Mouse (Mus musculus) limb, embryonic 12.5 days (tissue): Measurements from ENCODE around the gene Ppp1r3c. TPM values are rescaled to one million over a fixed set of nuclear protein-coding genes. Genes with fewer than 3 reads are reported as not detected.
A peak's percentile ranks its signal among the peaks of the same experiment; 100 is the strongest.

ENCODE experiments used
- ATAC-seq: fragments of 200-750 bp; cut with Nextera tagmentation; 2 replicates; pipeline ENCODE4 v1.8.0; 2017; ENCODE audit warnings: low read depth, moderate TSS enrichment; ENCODE audit not compliant: insufficient number of reproducible peaks, insufficient read depth, low FRiP score, low TSS enrichment
- H3K27ac ChIP-seq: fragments of 300-500 bp; sonication (generic); 2 replicates; pipeline ENCODE4 v1.5.1; 2016; ENCODE audit warnings: mild to moderate bottlenecking, moderate library complexity
- H3K27me3 ChIP-seq: fragments of 300-500 bp; sonication (generic); 2 replicates; pipeline ENCODE4 v1.6.1; 2016; ENCODE audit warnings: mild to moderate bottlenecking, moderate library complexity
- H3K36me3 ChIP-seq: fragments of 300-500 bp; sonication (generic); 2 replicates; pipeline ENCODE4 v1.6.1; 2016; ENCODE audit warnings: mild to moderate bottlenecking, moderate library complexity
- H3K4me1 ChIP-seq: fragments of 300-500 bp; sonication (generic); replicated peaks from 2 replicates; pipeline ENCODE4 v1.6.1; 2016
- H3K4me2 ChIP-seq: fragments of 300-500 bp; sonication (generic); 2 replicates; pipeline ENCODE4 v1.6.1; 2016; ENCODE audit warnings: mild to moderate bottlenecking, moderate library complexity
- H3K4me3 ChIP-seq: fragments of 300-500 bp; sonication (generic); replicated peaks from 2 replicates; pipeline ENCODE4 v1.5.1; 2016; ENCODE audit warnings: mild to moderate bottlenecking
- H3K9ac ChIP-seq: fragments of 300-500 bp; sonication (generic); replicated peaks from 2 replicates; pipeline ENCODE4 v1.6.1; 2016; ENCODE audit warnings: mild to moderate bottlenecking, moderate library complexity
- H3K9me3 ChIP-seq: fragments of 300-500 bp; sonication (generic); 2 replicates; pipeline ENCODE4 v1.6.1; 2016; ENCODE audit warnings: mild to moderate bottlenecking, moderate library complexity
- WGBS: fragments of 180-500 bp; shearing (Covaris S2); methylation state at CpG from one replicate; pipeline ENCODE4 v1.1.7; 2016; 5-methylcytosine and 5-hydroxymethylcytosine counted together
- polyA plus RNA-seq: library from polyadenylated mRNA; unstranded; fragments of >200 nt; fragmentation: Nextera tagmentation; extraction: Ambion mirVana; gene quantifications from 2 replicates; pipeline ENCODE4 v1.2.1, GENCODE M21; 2016

Ppp1r3c gene
- polyA plus RNA-seq, 1 experiment from 2014 or later, result 4.0 TPM

DNA sequence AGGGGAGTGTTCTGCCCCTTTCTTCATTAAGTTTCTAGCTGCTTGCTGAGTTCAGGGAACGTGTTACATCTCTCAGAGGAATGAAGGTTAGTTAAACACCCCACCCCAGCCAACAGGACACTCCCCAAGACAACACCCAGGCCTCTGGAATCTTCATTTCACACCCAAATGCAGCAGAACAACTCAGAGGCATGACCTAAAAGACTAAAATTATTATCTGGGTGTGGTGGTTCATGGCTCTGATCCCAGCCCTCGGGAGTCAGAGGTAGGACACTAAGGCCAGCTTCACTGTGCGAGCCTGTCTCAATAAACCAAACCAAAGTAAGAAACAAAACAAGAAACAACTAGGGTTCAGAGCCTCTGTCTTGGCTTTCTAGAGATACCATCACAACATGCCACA lies 38.3 kb downstream of the Ppp1r3c start:
- Histone ChIP-seq H3K27me3 (no peaks in the 10 kb centered on the region; the same call in 1 of the 2 replicates), H3K27ac (no peak overlapping the region), H3K4me2 (no peak overlapping the region), H3K9me3 (no peaks in the 10 kb centered on the region), H3K9ac (no peak overlapping the region), H3K4me3 (no peak overlapping the region), H3K4me1 (0 out of 2 replicates have a peak, but pooled peaks cover 3% of the 10 kb centered on the region), H3K36me3 (no peaks in the 10 kb centered on the region)
- no peak for ATAC-seq
- 70% methylated on average over 3 of the region's 3 CpGs for WGBS

- 0 out of 2 replicates have a peak, but pooled peaks cover 3% of the 10 kb centered on the region for H3K4me1 ChIP-seq
- no peak overlapping the region for H3K4me2 ChIP-seq
- 75% methylated on average over 7 of the region's 7 CpGs for WGBS
- H3K9ac ChIP-seq, result no peak overlapping the region
- H3K36me3 ChIP-seq, result no peaks in the 10 kb centered on the region
- H3K4me3 ChIP-seq, result no peak overlapping the region
- no peaks in the 10 kb centered on the region; the same call in 1 of the 2 replicates for H3K27me3 ChIP-seq
- no peak overlapping the region for H3K27ac ChIP-seq
- H3K9me3 ChIP-seq, result no peaks in the 10 kb centered on the region
- ATAC-seq, result no peak
Measured at GRCm38 (mm10) chr19:36696601-36697122, 39.8 kb downstream of the Ppp1r3c start.

- Histone ChIP-seq H3K9me3 (no peaks in the 10 kb centered on the region), H3K27ac (no peak overlapping the region), H3K4me3 (no peak overlapping the region), H3K9ac (no peak overlapping the region), H3K36me3 (no peaks in the 10 kb centered on the region), H3K27me3 (no peaks in the 10 kb centered on the region; the same call in 1 of the 2 replicates), H3K4me2 (no peak overlapping the region), H3K4me1 (peaks cover 21% of the 10 kb centered on the region)
- WGBS, result 77% methylated on average over 2 of the region's 2 CpGs
- ATAC-seq, result no peak
Measured at GRCm38 (mm10) chr19:36693530-36693929, 42.9 kb downstream of the Ppp1r3c start.

GRCm38 (mm10) chr19:36691941-36692340 lies 44.5 kb downstream of the Ppp1r3c start:
- WGBS, result 86% methylated on average over 5 of the region's 5 CpGs
- peaks cover 29% of the 10 kb centered on the region for H3K4me1 ChIP-seq
- no peak for ATAC-seq
- no peak overlapping the region for H3K4me3 ChIP-seq
- H3K27ac ChIP-seq, result no peak overlapping the region
- no peaks in the 10 kb centered on the region; the same call in 1 of the 2 replicates for H3K27me3 ChIP-seq
- H3K9me3 ChIP-seq, result no peaks in the 10 kb centered on the region
- no peaks in the 10 kb centered on the region for H3K36me3 ChIP-seq
- no peak overlapping the region for H3K4me2 ChIP-seq
- H3K9ac ChIP-seq, result no peak overlapping the region

- no peak for ATAC-seq
Measured at GRCm38 (mm10) chr19:36691245-36691644, 45.2 kb downstream of the Ppp1r3c start.

DNA sequence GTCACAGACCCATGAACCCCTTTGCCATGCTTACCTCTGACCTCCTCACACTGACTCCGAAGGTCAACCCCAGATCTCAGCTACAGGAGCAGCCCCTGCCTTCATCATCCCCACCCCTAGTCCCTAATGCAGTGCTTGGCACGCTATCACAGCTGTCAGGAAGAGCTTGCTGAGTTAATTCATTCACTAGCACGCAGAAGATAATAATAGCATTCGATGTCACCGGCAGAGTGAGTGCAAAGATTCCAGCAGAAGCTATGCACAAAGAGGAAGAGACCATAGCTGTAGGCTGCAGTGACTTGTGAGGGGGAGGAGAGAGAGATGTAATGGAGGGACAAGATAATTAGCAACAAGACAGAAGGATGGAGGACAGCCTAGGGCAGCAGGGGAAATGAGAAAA lies 47.2 kb downstream of the Ppp1r3c start:
- no peaks in the 10 kb centered on the region for H3K9me3 ChIP-seq
- H3K36me3 ChIP-seq, result no peaks in the 10 kb centered on the region
- H3K27me3 ChIP-seq, result no peaks in the 10 kb centered on the region
- H3K9ac ChIP-seq, result no peak overlapping the region
- H3K4me2 ChIP-seq, result no peak overlapping the region
- H3K27ac ChIP-seq, result no peak overlapping the region
- H3K4me3 ChIP-seq, result no peak overlapping the region
- no peak for ATAC-seq
- H3K4me1 ChIP-seq, result peaks cover 29% of the 10 kb centered on the region
- 72% methylated on average over 5 of the region's 5 CpGs for WGBS

More at GRCm38 (mm10) chr19:36691245-36691644, 45.2 kb downstream of the Ppp1r3c start:
- Histone ChIP-seq H3K4me1 (peaks cover 29% of the 10 kb centered on the region), H3K9me3 (no peaks in the 10 kb centered on the region), H3K27ac (no peak overlapping the region), H3K36me3 (no peaks in the 10 kb centered on the region), H3K27me3 (no peaks in the 10 kb centered on the region), H3K4me2 (no peak overlapping the region), H3K9ac (no peak overlapping the region), H3K4me3 (no peak overlapping the region)
- 76% methylated on average over 2 of the region's 2 CpGs for WGBS

- WGBS, result 67% methylated on average over 8 of the region's 8 CpGs
- H3K4me3 ChIP-seq, result no peak overlapping the region
- H3K27ac ChIP-seq, result peak overlapping the region; percentile 90
- H3K9me3 ChIP-seq, result no peaks in the 10 kb centered on the region
- H3K27me3 ChIP-seq, result no peaks in the 10 kb centered on the region
- no peaks in the 10 kb centered on the region for H3K36me3 ChIP-seq
- H3K4me2 ChIP-seq, result no peak overlapping the region
- H3K9ac ChIP-seq, result no peak overlapping the region
- H3K4me1 ChIP-seq, result peaks cover 29% of the 10 kb centered on the region
- peak; percentile 66; the same call in 1 of the 2 replicates for ATAC-seq
Measured at GRCm38 (mm10) chr19:36687843-36688637, 48.4 kb downstream of the Ppp1r3c start.

GRCm38 (mm10) chr19:36687044-36687443 lies 49.4 kb downstream of the Ppp1r3c start:
- H3K27me3 ChIP-seq, result no peaks in the 10 kb centered on the region
- no peak overlapping the region for H3K4me3 ChIP-seq
- H3K4me2 ChIP-seq, result no peak overlapping the region
- no peaks in the 10 kb centered on the region for H3K36me3 ChIP-seq
- peak overlapping the region; percentile 1; the same call in 1 of the 2 replicates for H3K27ac ChIP-seq
- H3K4me1 ChIP-seq, result peaks cover 29% of the 10 kb centered on the region
- no peaks in the 10 kb centered on the region for H3K9me3 ChIP-seq
- H3K9ac ChIP-seq, result no peak overlapping the region
- ATAC-seq, result no peak
- 67% methylated on average over 9 of the region's 9 CpGs for WGBS

GRCm38 (mm10) chr19:36686016-36686415 lies 50.4 kb downstream of the Ppp1r3c start:
- WGBS, result 90% methylated on average over 11 of the region's 11 CpGs
- H3K9me3 ChIP-seq, result no peaks in the 10 kb centered on the region
- H3K9ac ChIP-seq, result no peak overlapping the region
- H3K4me1 ChIP-seq, result peaks cover 29% of the 10 kb centered on the region
- no peaks in the 10 kb centered on the region for H3K27me3 ChIP-seq
- H3K4me2 ChIP-seq, result no peak overlapping the region
- no peak for ATAC-seq
- H3K4me3 ChIP-seq, result no peak overlapping the region
- H3K27ac ChIP-seq, result no peak overlapping the region
- no peaks in the 10 kb centered on the region for H3K36me3 ChIP-seq

- Histone ChIP-seq H3K36me3 (no peaks in the 10 kb centered on the region), H3K4me2 (no peak overlapping the region), H3K4me1 (peaks cover 13% of the 10 kb centered on the region), H3K27ac (no peak overlapping the region), H3K9me3 (no peaks in the 10 kb centered on the region), H3K4me3 (no peak overlapping the region), H3K27me3 (no peaks in the 10 kb centered on the region), H3K9ac (no peak overlapping the region)
- 73% methylated on average over 2 of the region's 2 CpGs for WGBS
- ATAC-seq, result no peak
Measured at GRCm38 (mm10) chr19:36682560-36682959, 53.9 kb downstream of the Ppp1r3c start.
